19 mouse cellular contexts compared by ENCODE assay signal in the genomic region with DNA sequence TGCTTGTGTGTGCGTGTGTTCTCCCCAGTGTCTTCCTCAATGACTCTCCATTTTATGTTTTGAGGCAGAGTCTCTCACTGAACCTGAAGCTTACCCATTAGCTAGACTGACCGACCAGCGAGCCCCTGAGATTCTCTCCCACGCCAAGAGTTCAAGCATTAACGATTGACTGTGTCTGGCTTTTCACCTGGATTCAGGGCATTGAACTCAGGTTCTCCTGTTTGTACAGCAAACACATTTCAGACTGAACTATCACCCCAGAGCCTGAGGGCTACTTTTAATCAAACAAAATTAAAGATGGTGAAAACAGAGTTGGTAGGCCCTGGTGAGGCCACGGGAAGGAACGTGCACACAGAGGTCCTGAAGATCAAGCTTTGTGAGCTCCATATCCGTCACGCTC.
"Had no signal": no experiment of that assay in that cellular context is flagged by ENCODE, and none has a peak within 500 bp of the region (broad histone marks: within the 10 kb centered on the region; RNA-seq: fewer than 3 reads in every experiment).

No protein-coding gene starts in this region.

- H3K4me3 ChIP-seq: midbrain, embryonic 10.5 days; midbrain, embryonic 12.5 days; myocyte; neural tube, embryonic 13.5 days; neural tube, embryonic 15.5 days had no signal

- H3K4me1 ChIP-seq: midbrain, embryonic 12.5 days; neural tube, embryonic 13.5 days; neural tube, embryonic 15.5 days had no signal

- H3K9me3 ChIP-seq: midbrain, embryonic 12.5 days; neural tube, embryonic 15.5 days had no signal

- H3K9ac ChIP-seq: lung, embryonic 14.5 days; midbrain, embryonic 12.5 days; neural tube, embryonic 13.5 days; neural tube, embryonic 15.5 days had no signal

- DNase-seq: lung, adult 18-20 months; lung, embryonic 14.5 days; lung, postnatal 10 days; lung, postnatal 4 days; midbrain, embryonic 14.5 days; retina, postnatal 1 day; right cerebral cortex, adult 18-20 months; right cerebral cortex, postnatal 25 days; right cerebral cortex, postnatal 4 days; spleen, adult 18-20 months; thymus, adult 18-20 months; thymus, postnatal 14 days; thymus, postnatal 36 days had no signal

- H3K27me3 ChIP-seq: midbrain, embryonic 12.5 days; neural tube, embryonic 13.5 days; neural tube, embryonic 15.5 days had no signal

- H3K4me2 ChIP-seq: lung, embryonic 14.5 days; midbrain, embryonic 12.5 days; neural tube, embryonic 13.5 days; neural tube, embryonic 15.5 days had no signal

- ATAC-seq: midbrain, embryonic 16.5 days had no signal

- H3K36me3 ChIP-seq: midbrain, embryonic 10.5 days; midbrain, embryonic 12.5 days; neural tube, embryonic 13.5 days; neural tube, embryonic 15.5 days had no signal

- H3K27ac ChIP-seq: midbrain, embryonic 10.5 days; midbrain, embryonic 12.5 days; neural tube, embryonic 13.5 days; neural tube, embryonic 15.5 days had no signal
